Mouse (Mus musculus): ENCODE results near the gene Slc35e1. TPM values are rescaled to one million over a fixed set of nuclear protein-coding genes. Genes with fewer than 3 reads are reported as not detected.

Gene Slc35e1
- polyA plus RNA-seq (2011; ENCODE audit: insufficient read length, low read depth, missing spikeins) = 45.4 and 50.3 TPM in 2 replicates

- H3K4me3 ChIP-seq (ENCODE audit: insufficient read depth, low read length) = peak within 1 kb of the TSS; percentile 94
- peaks cover 4% of the 10 kb centered on the region; the same call in 1 of the 2 replicates for H3K4me1 ChIP-seq (ENCODE audit: control insufficient read depth, insufficient read depth, low read length)
- H3K27ac ChIP-seq (ENCODE audit: insufficient read depth, low read length) = peak within 1 kb of the TSS; percentile 38
- TF ChIP-seq POLR2A (IDR thresholded peaks at IDR 0.05; ENCODE audit: low read depth, low read length) (peak; percentile 20; the same call in 1 of the 2 replicates), CTCF (IDR thresholded peaks at IDR 0.05; ENCODE audit: borderline replicate concordance, insufficient read depth, low read length) (no peak)
Measured at GRCm38 (mm10) chr8:72491680-72492621, at the start of gene Slc35e1. Gene Slc35e1 (minus strand): TSS chr8:72492614.

DNA sequence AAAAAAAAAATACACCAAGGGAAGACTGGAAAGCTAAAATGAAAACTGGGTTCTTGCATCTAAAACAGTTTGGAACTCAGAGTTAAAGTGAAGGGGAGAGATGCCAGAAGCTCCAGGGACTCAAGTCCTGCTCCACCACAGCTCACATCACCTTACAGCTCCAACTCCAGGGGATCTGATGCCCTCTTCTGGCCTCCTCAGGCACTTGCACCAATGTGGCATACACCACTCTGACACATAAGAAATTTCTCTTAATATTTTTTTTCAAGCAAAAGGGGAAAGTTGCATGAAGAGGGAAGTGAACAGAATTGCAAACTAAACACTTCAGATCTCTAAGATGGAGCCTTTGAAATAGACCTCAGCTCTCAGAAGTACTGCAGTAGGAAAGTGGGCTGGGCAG lies 46.8 kb upstream of the Slc35e1 start:
- TF ChIP-seq CTCF (IDR thresholded peaks at IDR 0.05; ENCODE audit: borderline replicate concordance, insufficient read depth, low read length) (no peak; the same call in 1 of the 2 replicates), POLR2A (IDR thresholded peaks at IDR 0.05; ENCODE audit: low read depth, low read length) (no peak)
- no peak overlapping the region for H3K4me3 ChIP-seq (ENCODE audit: insufficient read depth, low read length)
- H3K4me1 ChIP-seq (ENCODE audit: control insufficient read depth, insufficient read depth, low read length) = peaks cover 3% of the 10 kb centered on the region; the same call in 1 of the 2 replicates
- H3K27ac ChIP-seq (ENCODE audit: insufficient read depth, low read length) = no peak overlapping the region

DNA sequence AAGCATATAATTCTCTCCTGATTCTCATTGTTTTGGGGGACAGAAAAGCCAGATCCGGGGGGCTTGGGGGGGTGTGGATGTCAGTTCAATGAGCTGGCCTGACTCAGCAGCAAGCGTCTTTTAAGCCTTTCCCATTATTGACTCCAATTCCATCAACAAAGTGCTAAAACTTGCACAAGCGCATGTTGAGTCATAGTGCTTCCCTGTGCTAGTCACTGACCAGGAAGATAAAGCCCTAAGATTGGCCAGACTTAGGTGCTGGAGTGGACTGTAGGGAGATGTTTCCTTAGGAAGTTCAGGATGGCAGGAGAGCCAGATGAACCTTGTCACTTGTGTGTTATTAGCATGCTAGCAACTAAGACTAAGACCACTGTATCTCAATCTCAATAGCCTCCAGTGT lies 42.5 kb upstream of the Slc35e1 start:
- H3K4me3 ChIP-seq (ENCODE audit: insufficient read depth, low read length) = no peak overlapping the region
- peaks cover 3% of the 10 kb centered on the region for H3K4me1 ChIP-seq (ENCODE audit: control insufficient read depth, insufficient read depth, low read length)
- TF ChIP-seq CTCF (IDR thresholded peaks at IDR 0.05; ENCODE audit: borderline replicate concordance, insufficient read depth, low read length) (no peak), POLR2A (IDR thresholded peaks at IDR 0.05; ENCODE audit: low read depth, low read length) (no peak)
- H3K27ac ChIP-seq (ENCODE audit: insufficient read depth, low read length) = no peak overlapping the region

GRCm38 (mm10) chr8:72532103-72532502 lies 39.7 kb upstream of the Slc35e1 start:
- H3K4me3 ChIP-seq (ENCODE audit: insufficient read depth, low read length) = no peak overlapping the region
- peaks cover 3% of the 10 kb centered on the region for H3K4me1 ChIP-seq (ENCODE audit: control insufficient read depth, insufficient read depth, low read length)
- no peak for TF ChIP-seq CTCF (IDR thresholded peaks at IDR 0.05; ENCODE audit: borderline replicate concordance, insufficient read depth, low read length)
- no peak for TF ChIP-seq POLR2A (IDR thresholded peaks at IDR 0.05; ENCODE audit: low read depth, low read length)
- no peak overlapping the region for H3K27ac ChIP-seq (ENCODE audit: insufficient read depth, low read length)

- TF ChIP-seq POLR2A (IDR thresholded peaks at IDR 0.05; ENCODE audit: low read depth, low read length) = no peak
- no peak for TF ChIP-seq CTCF (IDR thresholded peaks at IDR 0.05; ENCODE audit: borderline replicate concordance, insufficient read depth, low read length)
- no peak overlapping the region for H3K27ac ChIP-seq (ENCODE audit: insufficient read depth, low read length)
- no peaks in the 10 kb centered on the region for H3K4me1 ChIP-seq (ENCODE audit: control insufficient read depth, insufficient read depth, low read length)
- H3K4me3 ChIP-seq (ENCODE audit: insufficient read depth, low read length) = no peak overlapping the region
Measured at GRCm38 (mm10) chr8:72521888-72522287, 29.5 kb upstream of the Slc35e1 start.

DNA sequence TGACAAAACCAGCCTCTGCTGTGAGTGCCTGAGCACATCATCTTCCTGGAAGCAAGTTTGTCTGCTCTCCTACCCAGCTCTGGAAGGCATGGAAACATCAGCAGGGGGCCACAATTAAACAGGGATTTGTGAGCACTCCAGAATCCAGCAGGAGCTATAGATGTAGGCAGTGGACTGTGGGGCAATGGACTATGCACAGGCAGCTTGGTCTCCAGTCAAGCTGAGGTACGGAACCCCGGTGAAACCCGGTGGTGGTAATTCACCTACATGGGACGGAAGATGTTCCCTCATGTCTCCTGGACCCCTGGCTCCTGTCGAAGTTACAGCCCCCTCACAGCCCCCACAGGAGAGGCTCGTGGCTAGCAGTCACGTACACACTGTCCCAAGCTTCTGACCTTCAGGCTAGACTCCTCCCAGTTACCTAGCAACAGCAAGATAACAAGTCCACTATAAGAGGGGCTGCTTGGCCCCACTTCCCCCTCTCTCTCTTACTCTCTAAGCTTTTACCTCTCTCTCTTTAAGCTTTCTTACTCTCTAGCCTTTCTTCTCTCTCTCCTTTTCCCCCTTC lies 25.1 kb upstream of the Slc35e1 start:
- TF ChIP-seq POLR2A (IDR thresholded peaks at IDR 0.05; ENCODE audit: low read depth, low read length) (no peak), CTCF (IDR thresholded peaks at IDR 0.05; ENCODE audit: borderline replicate concordance, insufficient read depth, low read length) (no peak)

DNA sequence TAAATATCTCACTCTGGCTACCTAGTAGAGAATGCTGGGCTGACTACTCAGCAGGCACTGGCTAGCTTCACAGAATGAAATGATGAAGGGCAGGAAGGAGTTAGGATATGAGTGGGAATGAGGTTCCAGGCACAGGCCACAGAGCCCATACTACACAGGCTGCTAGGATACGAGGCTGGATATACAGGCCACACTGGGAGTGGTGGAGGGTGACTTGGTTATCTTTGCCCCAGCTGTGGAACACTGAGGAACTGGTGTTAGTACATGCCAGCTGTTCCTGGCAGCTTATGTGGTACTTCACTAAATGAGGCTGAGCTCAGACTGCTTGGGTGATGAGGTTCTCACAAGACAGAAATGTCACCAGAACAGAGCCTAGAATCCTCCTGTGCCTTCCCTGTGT lies 20.7 kb upstream of the Slc35e1 start:
- TF ChIP-seq POLR2A (IDR thresholded peaks at IDR 0.05; ENCODE audit: low read depth, low read length) (no peak), CTCF (IDR thresholded peaks at IDR 0.05; ENCODE audit: borderline replicate concordance, insufficient read depth, low read length) (no peak)
- H3K4me1 ChIP-seq (ENCODE audit: control insufficient read depth, insufficient read depth, low read length) = 0 out of 2 replicates have a peak, but pooled peaks cover 3% of the 10 kb centered on the region
- no peak overlapping the region for H3K27ac ChIP-seq (ENCODE audit: insufficient read depth, low read length)
- H3K4me3 ChIP-seq (ENCODE audit: insufficient read depth, low read length) = no peak overlapping the region

More for the DNA sequence above, 25.1 kb upstream of the Slc35e1 start:
- Histone ChIP-seq H3K27ac (ENCODE audit: insufficient read depth, low read length) (no peak overlapping the region), H3K4me3 (ENCODE audit: insufficient read depth, low read length) (no peak overlapping the region), H3K4me1 (ENCODE audit: control insufficient read depth, insufficient read depth, low read length) (no peaks in the 10 kb centered on the region)

DNA sequence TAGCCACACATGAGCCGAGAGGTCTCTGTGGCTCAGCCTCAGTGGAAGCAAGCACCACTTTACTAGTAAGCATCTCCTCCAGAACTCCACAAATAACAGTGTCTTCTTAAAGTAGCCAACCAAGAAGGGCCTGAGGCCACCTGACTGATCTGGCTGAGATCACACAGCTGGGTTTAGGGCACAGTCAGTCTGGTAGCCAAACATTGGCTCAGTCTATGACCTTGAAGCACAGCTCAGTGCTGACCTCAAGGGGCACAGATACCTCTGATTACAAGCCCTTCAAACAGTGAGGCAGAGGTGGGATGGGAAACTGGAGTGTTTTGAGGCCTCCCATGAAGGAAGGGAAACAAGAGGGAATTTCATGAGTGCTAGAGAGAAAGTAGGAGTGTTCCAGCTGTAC lies 20.2 kb upstream of the Slc35e1 start:
- no peak overlapping the region for H3K4me3 ChIP-seq (ENCODE audit: insufficient read depth, low read length)
- H3K4me1 ChIP-seq (ENCODE audit: control insufficient read depth, insufficient read depth, low read length) = 0 out of 2 replicates have a peak, but pooled peaks cover 4% of the 10 kb centered on the region
- H3K27ac ChIP-seq (ENCODE audit: insufficient read depth, low read length) = no peak overlapping the region
- no peak for TF ChIP-seq CTCF (IDR thresholded peaks at IDR 0.05; ENCODE audit: borderline replicate concordance, insufficient read depth, low read length)
- no peak for TF ChIP-seq POLR2A (IDR thresholded peaks at IDR 0.05; ENCODE audit: low read depth, low read length)

- Histone ChIP-seq H3K4me1 (ENCODE audit: control insufficient read depth, insufficient read depth, low read length) (0 out of 2 replicates have a peak, but pooled peaks cover 5% of the 10 kb centered on the region), H3K4me3 (ENCODE audit: insufficient read depth, low read length) (no peak overlapping the region), H3K27ac (ENCODE audit: insufficient read depth, low read length) (no peak overlapping the region)
- no peak for TF ChIP-seq POLR2A (IDR thresholded peaks at IDR 0.05; ENCODE audit: low read depth, low read length)
- TF ChIP-seq CTCF (IDR thresholded peaks at IDR 0.05; ENCODE audit: borderline replicate concordance, insufficient read depth, low read length) = no peak
Measured at GRCm38 (mm10) chr8:72507505-72507904, 15.1 kb upstream of the Slc35e1 start.
